Comparison of ENCODE assay signal across 19 mouse cellular contexts in the genomic region with DNA sequence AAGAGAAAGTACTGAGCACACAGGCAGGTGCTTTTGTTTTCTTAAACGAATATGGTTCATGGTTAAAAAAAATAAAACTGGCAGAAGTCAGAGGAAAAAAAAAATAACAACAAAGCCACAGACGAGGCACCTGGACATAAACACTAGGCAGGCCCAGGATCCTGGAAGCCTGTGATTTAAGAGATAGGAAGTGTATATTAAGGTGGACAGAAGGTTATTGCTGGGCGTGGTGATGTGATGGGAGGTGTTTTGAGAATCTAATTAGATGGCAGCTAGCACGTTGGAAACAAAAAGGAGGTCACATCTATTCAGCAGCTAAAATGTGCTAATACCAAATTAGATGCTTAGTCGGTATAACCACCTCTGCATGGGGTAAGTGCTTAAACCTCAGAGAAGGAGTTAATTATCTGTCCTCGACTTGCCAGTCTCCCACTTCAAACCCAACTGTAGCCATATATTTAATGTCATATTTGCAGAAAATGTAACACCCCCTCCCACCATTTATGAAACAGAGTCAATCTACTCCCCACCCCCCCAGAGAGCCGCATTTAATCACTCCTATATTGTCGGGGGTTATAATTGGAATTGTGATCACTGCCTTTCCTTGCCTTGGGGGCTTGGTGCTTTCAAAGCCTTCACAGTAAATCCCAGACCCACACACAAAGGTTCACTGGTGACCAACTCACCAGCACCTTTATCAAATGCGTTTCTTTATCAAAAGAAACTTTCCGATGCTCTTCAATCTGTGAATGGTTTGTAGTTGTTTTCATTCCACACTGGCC.
DNase-seq lines count a peak whose midpoint lies in the region; ATAC-seq lines count a peak whose summit lies in the region.
"Had no signal": no experiment of that assay in that cellular context is flagged by ENCODE, and none has a peak within 500 bp of the region (broad histone marks: within the 10 kb centered on the region; RNA-seq: fewer than 3 reads in every experiment).

No protein-coding gene starts in this region.

- H3K27ac ChIP-seq in neural tube, embryonic 11.5 days (ENCODE audit: low read depth, low read length), result no peak overlapping the region
- 0 out of 2 replicates have a peak overlapping the region, but pooled peaks have one; percentile 19 for H3K27ac ChIP-seq in hindbrain, embryonic 12.5 days
- H3K27ac ChIP-seq in midbrain, embryonic 14.5 days (replicated peaks; ENCODE audit: low read depth, low read length), result no peak overlapping the region
- H3K27ac ChIP-seq: embryonic facial prominence, embryonic 10.5 days; heart, adult 2 months; intestine, embryonic 15.5 days; kidney, postnatal 0 days; layer of hippocampus, adult 2 months; liver, embryonic 12.5 days had no signal

- ATAC-seq in neural tube, embryonic 11.5 days (ENCODE audit: insufficient read depth, low FRiP score, low TSS enrichment), result peak; percentile 62
- peak; percentile 59; the same call in 1 of the 2 replicates for ATAC-seq in hindbrain, embryonic 12.5 days (ENCODE audit: low FRiP score)
- 0 out of 2 replicates have a peak, but pooled peaks have one; percentile 34 for ATAC-seq in midbrain, embryonic 14.5 days (ENCODE audit: low FRiP score, low TSS enrichment)
- ATAC-seq: intestine, embryonic 15.5 days; liver, embryonic 12.5 days had no signal

- DNase-seq in neural tube, embryonic 11.5 days (ENCODE audit: low spot score), result no peak
- no peak for DNase-seq in neural tube, embryonic 10.5 days (ENCODE audit: extremely low spot score, low spot score)
- peak; percentile 41 for DNase-seq in midbrain, embryonic 14.5 days
- no peak for DNase-seq in heart, postnatal 10 days
- no peak for DNase-seq in cerebellum, adult 11-12 months
- DNase-seq in heart, adult 18-20 months, result no peak
- DNase-seq in Muller cell, postnatal 12 days (ENCODE audit: inconsistent ontology term), result no peak
- DNase-seq: adrenal gland, adult 8-10 months; cerebellum, adult 9-11 months; heart, adult 2 months had no signal

- peaks cover 2% of the 10 kb centered on the region; the same call in 1 of the 2 replicates for H3K4me1 ChIP-seq in neural tube, embryonic 11.5 days (ENCODE audit: control insufficient read depth, insufficient read depth, low read length)
- peaks cover 16% of the 10 kb centered on the region for H3K4me1 ChIP-seq in hindbrain, embryonic 12.5 days
- peaks cover 18% of the 10 kb centered on the region for H3K4me1 ChIP-seq in midbrain, embryonic 14.5 days (ENCODE audit: control insufficient read depth, insufficient read depth, low read length)
- H3K4me1 ChIP-seq: intestine, embryonic 15.5 days; liver, embryonic 12.5 days had no signal

- no peaks in the 10 kb centered on the region for H3K36me3 ChIP-seq in neural tube, embryonic 11.5 days (ENCODE audit: control insufficient read depth, insufficient read depth, low read length)
- H3K36me3 ChIP-seq in hindbrain, embryonic 12.5 days, result no peaks in the 10 kb centered on the region
- H3K36me3 ChIP-seq in midbrain, embryonic 14.5 days (ENCODE audit: control insufficient read depth, insufficient read depth, low read length), result no peaks in the 10 kb centered on the region
- H3K36me3 ChIP-seq: embryonic facial prominence, embryonic 10.5 days; intestine, embryonic 15.5 days; liver, embryonic 12.5 days; lung, embryonic 15.5 days had no signal

- no peaks in the 10 kb centered on the region for H3K9me3 ChIP-seq in neural tube, embryonic 11.5 days (ENCODE audit: control insufficient read depth, low read length)
- no peaks in the 10 kb centered on the region for H3K9me3 ChIP-seq in hindbrain, embryonic 12.5 days (replicated peaks)
- H3K9me3 ChIP-seq in midbrain, embryonic 14.5 days (ENCODE audit: control insufficient read depth, low read length), result no peaks in the 10 kb centered on the region
- H3K9me3 ChIP-seq: embryonic facial prominence, embryonic 10.5 days; intestine, embryonic 15.5 days; liver, embryonic 12.5 days; lung, embryonic 15.5 days had no signal

- no peak overlapping the region for H3K9ac ChIP-seq in neural tube, embryonic 11.5 days (ENCODE audit: low read length)
- no peak overlapping the region for H3K9ac ChIP-seq in hindbrain, embryonic 12.5 days
- no peak overlapping the region for H3K9ac ChIP-seq in midbrain, embryonic 14.5 days (replicated peaks; ENCODE audit: low read length)
- H3K9ac ChIP-seq: intestine, embryonic 15.5 days; liver, embryonic 12.5 days; lung, embryonic 15.5 days had no signal

- H3K27me3 ChIP-seq in neural tube, embryonic 11.5 days (ENCODE audit: control insufficient read depth, insufficient read depth, low read length), result no peaks in the 10 kb centered on the region
- no peaks in the 10 kb centered on the region for H3K27me3 ChIP-seq in hindbrain, embryonic 12.5 days
- H3K27me3 ChIP-seq in midbrain, embryonic 14.5 days (ENCODE audit: control insufficient read depth, insufficient read depth, low read length), result no peaks in the 10 kb centered on the region
- H3K27me3 ChIP-seq: intestine, embryonic 15.5 days; liver, embryonic 12.5 days; lung, embryonic 15.5 days had no signal

- intact Hi-C loops in heart, postnatal 10 days (cut with DNase I), result no loop called here

- H3K4me2 ChIP-seq in neural tube, embryonic 11.5 days (ENCODE audit: low read depth), result no peak overlapping the region
- H3K4me2 ChIP-seq in hindbrain, embryonic 12.5 days (replicated peaks), result no peak overlapping the region
- no peak overlapping the region for H3K4me2 ChIP-seq in midbrain, embryonic 14.5 days (ENCODE audit: low read length)
- H3K4me2 ChIP-seq: intestine, embryonic 15.5 days; liver, embryonic 12.5 days had no signal

- H3K4me3 ChIP-seq in neural tube, embryonic 11.5 days (ENCODE audit: low read depth, low read length), result no peak overlapping the region
- H3K4me3 ChIP-seq in hindbrain, embryonic 12.5 days, result no peak overlapping the region
- no peak overlapping the region for H3K4me3 ChIP-seq in midbrain, embryonic 14.5 days (replicated peaks; ENCODE audit: low read depth, low read length)
- H3K4me3 ChIP-seq: embryonic facial prominence, embryonic 10.5 days; erythroblast, embryonic 14.5 days; heart, adult 2 months; intestine, embryonic 15.5 days; layer of hippocampus, adult 2 months; liver, embryonic 12.5 days; lung, embryonic 15.5 days; myocyte had no signal

- 36% methylated on average over 10 of the region's 10 CpGs for WGBS in neural tube, embryonic 11.5 days
- WGBS in hindbrain, embryonic 12.5 days, result 41% methylated on average over 10 of the region's 10 CpGs
- WGBS in midbrain, embryonic 14.5 days, result 22% methylated on average over 10 of the region's 10 CpGs
